In genomic region chr7:128348608-128349007, GRCm38 (mm10) we compare ENCODE assay signal across 10 mouse cellular contexts. TPM values are rescaled to one million over a fixed set of nuclear protein-coding genes. Genes with fewer than 3 reads are reported as not detected.
A peak's percentile ranks its signal among the peaks of the same experiment; 100 is the strongest.
DNase-seq lines count a peak whose midpoint lies in the region; ATAC-seq lines count a peak whose summit lies in the region.
"Had no signal": no experiment of that assay in that cellular context is flagged by ENCODE, and none has a peak within 500 bp of the region (broad histone marks: within the 10 kb centered on the region; RNA-seq: fewer than 3 reads in every experiment).

No protein-coding gene starts in this region.

- no peaks in the 10 kb centered on the region for H3K9me3 ChIP-seq in hindbrain, embryonic 14.5 days (ENCODE audit: control insufficient read depth, low read length)
- no peaks in the 10 kb centered on the region for H3K9me3 ChIP-seq in hindbrain, embryonic 10.5 days

- DNase-seq in hindbrain, embryonic 14.5 days (ENCODE audit: low spot score) = peak; percentile 51
- no peak for DNase-seq in hindbrain, embryonic 10.5 days (ENCODE audit: low spot score)
- DNase-seq in MN1 (ENCODE audit: low spot score) = peak; percentile 95
- peak; percentile 76 for DNase-seq in cerebellum, adult 9-11 months
- DNase-seq in heart, postnatal 14 days = peak; percentile 60 to 79
- DNase-seq in mesoderm, embryonic 11.5 days (ENCODE audit: low read depth, low spot score) = peak; percentile 16
- no peak for DNase-seq in layer of hippocampus, postnatal 36 days
- no peak for DNase-seq in urinary bladder, postnatal 4 days (ENCODE audit: low spot score in 2 of 2)

- WGBS in hindbrain, embryonic 14.5 days = 15% methylated on average over 1 of the region's 1 CpGs
- 32% methylated on average over 1 of the region's 1 CpGs for WGBS in hindbrain, embryonic 10.5 days

- ATAC-seq in hindbrain, embryonic 14.5 days (ENCODE audit: low FRiP score) = no peak

- no peak overlapping the region for H3K4me3 ChIP-seq in hindbrain, embryonic 14.5 days (replicated peaks; ENCODE audit: low read length)
- H3K4me3 ChIP-seq in hindbrain, embryonic 10.5 days = no peak overlapping the region
- H3K4me3 ChIP-seq: erythroblast, embryonic 14.5 days had no signal

- no peaks in the 10 kb centered on the region for H3K36me3 ChIP-seq in hindbrain, embryonic 14.5 days (replicated peaks; ENCODE audit: control insufficient read depth, insufficient read depth)
- H3K36me3 ChIP-seq in hindbrain, embryonic 10.5 days = no peaks in the 10 kb centered on the region

- no peak overlapping the region for H3K27ac ChIP-seq in hindbrain, embryonic 14.5 days
- H3K27ac ChIP-seq in hindbrain, embryonic 10.5 days = no peak overlapping the region
- H3K27ac ChIP-seq: liver, embryonic 14.5 days had no signal

- peaks cover 5% of the 10 kb centered on the region; the same call in 1 of the 2 replicates for H3K4me1 ChIP-seq in hindbrain, embryonic 14.5 days (replicated peaks; ENCODE audit: control insufficient read depth, insufficient read depth, low read length)
- H3K4me1 ChIP-seq in hindbrain, embryonic 10.5 days (replicated peaks) = peaks cover 5% of the 10 kb centered on the region

- H3K27me3 ChIP-seq in hindbrain, embryonic 14.5 days (ENCODE audit: control insufficient read depth, insufficient read depth, low read length) = no peaks in the 10 kb centered on the region
- H3K27me3 ChIP-seq in hindbrain, embryonic 10.5 days (ENCODE audit: insufficient read depth, poor library complexity, severe bottlenecking) = no peaks in the 10 kb centered on the region

- no peak overlapping the region for H3K9ac ChIP-seq in hindbrain, embryonic 14.5 days
- H3K9ac ChIP-seq: liver, embryonic 14.5 days had no signal

- H3K4me2 ChIP-seq in hindbrain, embryonic 14.5 days (replicated peaks) = no peak overlapping the region

- intact Hi-C loops in heart, postnatal 14 days (cut with DNase I) = no loop called here

RNA-seq across cellular contexts. Expression of gene BC017158, which starts 50.6 kb away (rescaled TPM):
- 23.6 and 23.9 TPM in 2 replicates for polyA plus RNA-seq in hindbrain, embryonic 14.5 days (2014; fragmentation: Nextera tagmentation; extraction: Ambion mirVana)
- polyA plus RNA-seq in hindbrain, embryonic 10.5 days (2016; fragmentation: Nextera tagmentation; extraction: Ambion mirVana) = 24.7 and 26.8 TPM in 2 replicates
- 1 to 10 TPM; 7.0 to 8.0 TPM for total RNA-seq in heart, postnatal 14 days (2021)
- 10 to 100 TPM; 23.0 to 24.0 TPM for total RNA-seq in layer of hippocampus, postnatal 36 days (2021)

Comparison
In these comparisons a context has a peak if more than half of its experiments do, and no peak if none do; other contexts are left out.
1. DNase-seq: peak in hindbrain, embryonic 14.5 days (single experiment), MN1 (single experiment), cerebellum, adult 9-11 months (single experiment), heart, postnatal 14 days (2 of 2) and mesoderm, embryonic 11.5 days (single experiment); none in hindbrain, embryonic 10.5 days (single experiment), layer of hippocampus, postnatal 36 days (0 of 2) and urinary bladder, postnatal 4 days (0 of 2).